Mouse (Mus musculus) gastrocnemius, postnatal 14 days (tissue): ENCODE data around the gene Aebp1. TPM values are rescaled to one million over a fixed set of nuclear protein-coding genes. Genes with fewer than 3 reads are reported as not detected.
A peak's percentile ranks its signal among the peaks of the same experiment; 100 is the strongest.
"Not testable (repeated sequence)": the region's sequence is repeated elsewhere in the genome, so short reads cannot be mapped to it uniquely, and the experiment has no call there.

Experiments
- DNase-seq: peaks from one replicate; pipeline ENCODE4 v3.0.0; 2021; ENCODE audit warnings: mixed read lengths
- intact Hi-C: fragments of 180-260 bp; cut with DNase I; formaldehyde crosslinking; loops from one replicate; pipeline ENCODE4 v1.15.1; 2025; ENCODE audit warnings: low total_unique reads
- total RNA-seq, 2 experiments: library from RNA; stranded (reverse); gene quantifications; 2 replicates each; pipeline ENCODE4 v1.2.3; 2021

Gene Aebp1
- total RNA-seq, 2 experiments from 2014 or later, result 30.0 to 33.4 TPM

GRCm38 (mm10) chr11:5886187-5886586 is 24.4 kb downstream of the Aebp1 start:
- DNase-seq, result peak; percentile 59
- intact Hi-C loops, result no loop called here

GRCm38 (mm10) chr11:5887250-5887649 is 25.5 kb downstream of the Aebp1 start:
- intact Hi-C loops, result no loop called here

GRCm38 (mm10) chr11:5888563-5888962 is 26.8 kb downstream of the Aebp1 start:
- intact Hi-C loops, DNase-seq: not testable (repeated sequence)

More at GRCm38 (mm10) chr11:5887250-5887649, 25.5 kb downstream of the Aebp1 start:
- no peak for DNase-seq

- intact Hi-C loops, result no loop called here
Measured at GRCm38 (mm10) chr11:5892151-5892591, 30.4 kb downstream of the Aebp1 start.

GRCm38 (mm10) chr11:5892810-5893368 is 31.1 kb downstream of the Aebp1 start:
- no peak for DNase-seq
- intact Hi-C loops, result no loop called here

More at GRCm38 (mm10) chr11:5892151-5892591, 30.4 kb downstream of the Aebp1 start:
- DNase-seq, result peak; percentile 59

GRCm38 (mm10) chr11:5893807-5894206 is 32.1 kb downstream of the Aebp1 start:
- DNase-seq, result no peak
- intact Hi-C loops, result no loop called here

GRCm38 (mm10) chr11:5897230-5897629 is 35.5 kb downstream of the Aebp1 start:
- intact Hi-C loops, result no loop called here

GRCm38 (mm10) chr11:5897839-5898238 is 36.1 kb downstream of the Aebp1 start:
- no peak for DNase-seq
- intact Hi-C loops, result no loop called here

More at GRCm38 (mm10) chr11:5897230-5897629, 35.5 kb downstream of the Aebp1 start:
- DNase-seq, result no peak

GRCm38 (mm10) chr11:5898531-5898930 is 36.8 kb downstream of the Aebp1 start, which contains the start of gene Myl7:
TSS of gene Myl7 (minus strand) at chr11:5898782.
- DNase-seq, result no peak
- intact Hi-C loops, result no loop called here

GRCm38 (mm10) chr11:5899286-5899685 is 37.5 kb downstream of the Aebp1 start:
- intact Hi-C loops, result no loop called here

GRCm38 (mm10) chr11:5901320-5901719 is 39.6 kb downstream of the Aebp1 start:
- intact Hi-C loops, result no loop called here
- no peak for DNase-seq

More at GRCm38 (mm10) chr11:5899286-5899685, 37.5 kb downstream of the Aebp1 start:
- DNase-seq, result no peak

GRCm38 (mm10) chr11:5901950-5902349 is 40.2 kb downstream of the Aebp1 start:
- intact Hi-C loops, result no loop called here
- peak; percentile 55 for DNase-seq

GRCm38 (mm10) chr11:5902390-5902789 is 40.6 kb downstream of the Aebp1 start:
- no peak for DNase-seq
- intact Hi-C loops, result no loop called here

- no peak for DNase-seq
- intact Hi-C loops, result no loop called here
Measured at GRCm38 (mm10) chr11:5903844-5904243, 42.1 kb downstream of the Aebp1 start.

- DNase-seq, result no peak
- intact Hi-C loops, result no loop called here
Measured at GRCm38 (mm10) chr11:5904357-5904756, 42.6 kb downstream of the Aebp1 start.

GRCm38 (mm10) chr11:5904871-5905270 is 43.1 kb downstream of the Aebp1 start:
- DNase-seq, result no peak
- intact Hi-C loops, result no loop called here

- DNase-seq, result no peak
Measured at GRCm38 (mm10) chr11:5905778-5906518, 44.2 kb downstream of the Aebp1 start.

GRCm38 (mm10) chr11:5907096-5907495 is 45.3 kb downstream of the Aebp1 start:
- DNase-seq, result no peak
- intact Hi-C loops, result no loop called here

More at GRCm38 (mm10) chr11:5905778-5906518, 44.2 kb downstream of the Aebp1 start:
- intact Hi-C loops, result no loop called here

GRCm38 (mm10) chr11:5908642-5909041 is 46.9 kb downstream of the Aebp1 start:
- intact Hi-C loops, result no loop called here
- DNase-seq, result no peak

- DNase-seq, result peak; percentile 61
- intact Hi-C loops, result no loop called here
Measured at GRCm38 (mm10) chr11:5912635-5913034, 50.9 kb downstream of the Aebp1 start.

GRCm38 (mm10) chr11:5913256-5913655 is 51.5 kb downstream of the Aebp1 start:
- intact Hi-C loops, result no loop called here
- DNase-seq, result no peak
